Mouse (Mus musculus) erythroblast, embryonic 14.5 days (primary cell): ENCODE measurements around the gene Ccdc40.

Experiments
- GATA1 ChIP-seq: IDR thresholded peaks from 2 replicates; pipeline ENCODE4 v1.6.1; 2012; ENCODE audit warnings: low read length, inconsistent platforms, mixed read lengths
- TAL1 ChIP-seq: IDR thresholded peaks from 3 replicates; pipeline ENCODE4 v1.6.1; 2012; ENCODE audit warnings: low read length, inconsistent platforms, mixed read lengths

DNA sequence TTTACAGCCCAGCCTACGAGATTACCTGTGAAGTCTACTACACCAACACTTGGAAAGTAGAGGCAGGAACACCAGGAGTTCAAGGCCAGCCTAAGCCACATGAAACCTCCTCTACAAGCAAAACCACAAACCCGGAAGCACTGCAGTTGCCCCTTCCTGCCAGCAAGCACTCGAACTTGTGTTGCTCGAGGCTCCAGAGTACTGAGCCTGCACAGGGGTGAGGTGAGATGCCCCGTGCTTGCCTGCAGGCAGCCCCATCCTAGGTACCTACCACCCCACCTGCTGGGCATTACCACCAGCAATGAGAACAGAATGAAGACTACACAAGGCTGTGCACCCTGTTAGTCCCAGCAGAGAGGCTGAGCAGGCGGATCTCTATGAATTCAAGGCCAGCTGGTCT, 69.6 kb downstream of the Ccdc40 start:
- TF ChIP-seq GATA1 = no peak
- TF ChIP-seq TAL1 = no peak
